Mouse (Mus musculus) megakaryocyte, embryonic 14.5 days (primary cell): ENCODE measurements around the gene Spaca3. TPM values are rescaled to one million over a fixed set of nuclear protein-coding genes. Genes with fewer than 3 reads are reported as not detected.

Experiments
- H3K27me3 ChIP-seq: replicated peaks from 2 replicates; pipeline ENCODE3; 2012; ENCODE audit warnings: inconsistent platforms
- H3K36me3 ChIP-seq: replicated peaks from 2 replicates; pipeline ENCODE3; 2012; ENCODE audit warnings: low read length, inconsistent platforms, mixed read lengths
- H3K4me1 ChIP-seq: 2 replicates; pipeline ENCODE4 v1.6.1; 2012; ENCODE audit warnings: inconsistent platforms
- H3K4me3 ChIP-seq: replicated peaks from 2 replicates; pipeline ENCODE3; 2012; ENCODE audit warnings: moderate library complexity, mild to moderate bottlenecking, inconsistent platforms
- H3K9me3 ChIP-seq: 2 replicates; pipeline ENCODE4 v1.6.1; 2012; ENCODE audit warnings: inconsistent platforms
- FLI1 ChIP-seq: IDR thresholded peaks from 2 replicates; pipeline ENCODE4 v1.6.1; 2012; ENCODE audit warnings: low read length, inconsistent platforms, mixed read lengths
- GATA1 ChIP-seq: IDR thresholded peaks from 3 replicates; pipeline ENCODE4 v1.6.1; 2012; ENCODE audit warnings: mixed read lengths, low read length, inconsistent platforms, borderline replicate concordance
- polyA plus RNA-seq: library from polyadenylated mRNA; stranded (reverse); fragments of >175 nt; gene quantifications from 2 replicates; pipeline ENCODE4 v1.2.3, GENCODE M21; 2012; ENCODE audit warnings: low replicate concordance; ENCODE audit not compliant: insufficient read depth

The Spaca3 gene
- polyA plus RNA-seq, 1 experiment: not detected

DNA sequence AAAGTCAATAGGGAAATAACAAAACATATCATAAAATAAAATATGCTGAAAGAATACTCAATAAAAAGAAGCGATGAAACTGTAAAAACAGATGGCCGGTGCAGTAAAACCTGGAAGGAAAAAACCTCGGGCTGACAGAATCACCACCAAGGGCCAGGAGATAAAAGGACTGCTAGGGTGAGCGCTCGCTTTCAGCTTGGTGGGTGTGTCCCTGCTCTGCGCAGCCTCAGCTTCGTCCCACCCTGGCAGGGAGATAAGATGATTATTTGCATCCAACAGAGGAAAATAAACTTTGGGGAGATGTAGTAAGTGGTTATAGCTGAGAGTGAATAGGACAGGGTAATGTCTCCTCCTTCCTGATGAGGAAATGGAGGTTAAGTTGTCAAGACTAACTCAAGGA lies 3.3 kb upstream of the Spaca3 start:
- Histone ChIP-seq H3K27me3 (no peaks in the 10 kb centered on the region), H3K4me1 (no peaks in the 10 kb centered on the region; the same call in 1 of the 2 replicates), H3K4me3 (no peak overlapping the region), H3K9me3 (no peaks in the 10 kb centered on the region), H3K36me3 (no peaks in the 10 kb centered on the region)
- no peak for TF ChIP-seq FLI1
- no peak for TF ChIP-seq GATA1

DNA sequence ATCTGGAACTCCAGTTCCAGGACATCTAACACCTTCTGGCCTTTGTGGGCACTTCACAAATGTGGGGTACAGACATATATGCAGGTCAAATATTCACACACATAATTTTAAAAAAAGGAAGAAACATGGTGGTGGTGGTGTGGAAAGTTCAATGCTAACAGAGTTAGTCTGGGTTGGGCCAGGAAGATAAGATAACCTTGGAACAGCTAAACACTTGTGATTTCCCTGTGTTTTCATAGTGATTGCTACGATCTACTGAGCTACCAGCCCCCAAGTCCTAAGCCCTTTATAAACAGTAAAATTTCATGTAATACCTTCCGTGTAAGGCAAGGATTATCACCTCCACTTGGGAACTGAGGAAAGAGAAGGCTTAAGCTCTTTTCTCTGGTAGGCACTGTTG lies 1.3 kb upstream of the Spaca3 start:
- Histone ChIP-seq H3K36me3 (no peaks in the 10 kb centered on the region), H3K9me3 (no peaks in the 10 kb centered on the region), H3K4me1 (no peaks in the 10 kb centered on the region; the same call in 1 of the 2 replicates), H3K27me3 (peaks cover 2% of the 10 kb centered on the region), H3K4me3 (no peak overlapping the region)
- TF ChIP-seq GATA1: no peak
- no peak for TF ChIP-seq FLI1

DNA sequence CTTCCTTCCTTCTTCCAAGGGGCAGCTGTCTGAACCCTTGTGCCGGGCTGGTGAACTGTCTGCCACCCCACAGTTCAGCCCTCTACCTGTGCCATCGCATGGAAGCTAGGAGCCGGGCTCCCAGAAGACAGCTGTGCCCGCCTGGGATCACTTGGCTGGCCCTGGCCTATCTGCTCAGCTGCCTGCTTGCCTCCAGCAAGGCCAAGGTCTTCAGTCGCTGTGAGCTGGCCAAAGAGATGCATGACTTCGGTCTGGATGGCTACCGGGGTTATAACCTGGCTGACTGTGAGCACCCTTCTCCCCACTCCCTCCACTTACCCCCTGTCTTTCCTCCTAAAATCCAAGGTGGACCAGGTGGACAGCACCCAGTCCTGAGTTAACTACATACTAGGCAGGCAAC lies 4.8 kb downstream of the Spaca3 start:
- Histone ChIP-seq H3K27me3 (peaks cover 8% of the 10 kb centered on the region), H3K4me3 (no peak overlapping the region), H3K9me3 (no peaks in the 10 kb centered on the region), H3K4me1 (no peaks in the 10 kb centered on the region), H3K36me3 (no peaks in the 10 kb centered on the region)
- TF ChIP-seq FLI1 (no peak), GATA1 (no peak)

DNA sequence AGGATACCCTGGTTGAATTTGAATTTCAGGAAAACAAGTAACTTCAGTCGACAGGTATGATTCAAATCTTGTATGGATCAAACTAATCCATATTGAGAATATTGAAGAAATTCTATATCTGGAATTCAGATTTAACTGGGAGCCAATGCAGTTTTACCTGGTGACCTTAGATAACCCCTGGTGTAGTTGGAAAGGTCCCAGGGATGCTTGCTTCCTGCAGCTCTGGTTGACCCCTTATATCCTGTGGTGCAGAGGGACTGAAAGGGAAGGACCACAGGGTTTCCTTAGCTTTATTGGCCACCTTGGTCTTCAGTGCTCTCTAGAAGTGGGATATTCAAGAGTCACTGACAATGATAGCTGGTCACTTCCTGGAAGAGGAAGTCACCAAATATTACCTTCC lies 9.9 kb downstream of the Spaca3 start:
- H3K36me3 ChIP-seq: no peaks in the 10 kb centered on the region
- no peaks in the 10 kb centered on the region for H3K9me3 ChIP-seq
- TF ChIP-seq FLI1: no peak
- TF ChIP-seq GATA1: no peak
- peaks cover 2% of the 10 kb centered on the region for H3K27me3 ChIP-seq
- peaks cover 7% of the 10 kb centered on the region for H3K4me1 ChIP-seq
- no peak overlapping the region for H3K4me3 ChIP-seq

DNA sequence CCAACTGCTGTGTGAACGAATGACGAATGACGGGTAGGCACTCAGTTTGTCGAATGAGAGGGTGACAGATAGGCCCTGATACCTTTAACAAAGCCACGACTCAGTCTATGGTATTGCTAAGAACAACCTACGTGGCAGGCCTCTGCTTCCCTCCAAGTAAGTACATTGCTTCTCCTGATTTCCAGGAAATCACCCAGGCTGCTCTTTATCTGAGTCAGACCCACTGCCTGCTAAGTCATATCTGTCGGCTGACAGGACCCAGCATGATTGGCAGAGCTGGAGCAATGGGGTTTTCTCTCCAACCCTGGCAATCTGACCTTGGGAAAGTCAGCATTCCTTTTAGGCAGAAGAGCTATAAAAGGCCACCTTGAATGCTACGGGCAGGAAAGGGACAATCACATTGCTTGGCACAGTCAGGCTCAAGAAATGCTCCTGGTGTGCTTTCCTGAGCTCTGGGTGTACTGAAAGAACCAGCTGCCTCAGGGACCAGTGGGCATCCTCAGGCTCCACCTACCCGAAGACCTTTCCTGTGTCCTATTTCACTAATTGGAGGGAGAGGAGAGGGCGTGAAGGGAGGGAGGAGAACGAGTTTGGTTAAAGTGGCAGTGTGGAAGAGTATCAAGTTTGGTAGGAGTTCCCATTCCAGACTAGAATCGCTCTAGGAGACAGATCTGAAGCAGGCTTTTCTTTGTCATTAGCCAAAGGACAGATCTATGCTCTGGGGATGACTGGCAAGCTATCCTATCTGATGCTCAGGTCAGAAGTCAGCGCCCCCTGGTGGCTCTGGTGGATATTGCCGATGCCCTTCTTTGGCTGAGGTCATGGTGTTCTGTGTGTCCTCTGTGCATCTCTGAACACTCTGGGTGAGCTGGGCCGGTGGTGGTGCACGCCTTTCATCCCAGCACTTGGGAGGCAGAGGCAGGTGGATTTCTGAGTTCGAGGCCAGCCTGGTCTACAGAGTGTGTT lies 14.6 kb downstream of the Spaca3 start:
- no peak for TF ChIP-seq GATA1
- no peak for TF ChIP-seq FLI1
- Histone ChIP-seq H3K36me3 (no peaks in the 10 kb centered on the region), H3K27me3 (no peaks in the 10 kb centered on the region), H3K4me3 (no peak overlapping the region), H3K9me3 (no peaks in the 10 kb centered on the region), H3K4me1 (peaks cover 7% of the 10 kb centered on the region)

DNA sequence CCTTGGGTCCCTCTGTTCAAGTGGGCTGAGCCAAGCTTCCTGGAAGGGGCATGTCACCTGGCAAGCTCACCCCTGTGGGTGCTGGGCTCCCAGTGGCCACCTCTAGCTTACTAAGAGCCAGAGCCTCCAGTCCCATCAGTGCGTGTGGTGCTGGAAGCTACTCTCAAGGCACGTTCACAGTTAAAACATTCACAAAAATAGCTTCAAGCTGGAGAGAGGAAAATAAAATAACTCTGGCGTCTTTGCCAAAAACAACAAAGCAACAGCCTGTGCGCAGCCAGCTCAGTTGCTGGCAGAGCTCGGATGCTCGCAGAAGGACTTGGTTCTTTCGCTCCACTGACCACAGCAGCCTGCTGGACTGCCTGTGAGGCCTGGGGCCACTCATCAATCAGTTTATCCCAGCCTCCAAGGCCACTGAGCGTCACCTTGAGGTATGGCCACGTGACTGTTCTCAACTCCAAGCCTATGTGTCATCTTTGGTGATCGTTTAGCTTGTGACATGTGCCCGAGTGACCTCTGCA lies 19.0 kb downstream of the Spaca3 start:
- no peaks in the 10 kb centered on the region for H3K9me3 ChIP-seq
- no peaks in the 10 kb centered on the region for H3K36me3 ChIP-seq
- no peak overlapping the region for H3K4me3 ChIP-seq
- H3K27me3 ChIP-seq: peaks cover 1% of the 10 kb centered on the region
- TF ChIP-seq GATA1 (no peak), FLI1 (no peak)
- H3K4me1 ChIP-seq: peaks cover 7% of the 10 kb centered on the region

DNA sequence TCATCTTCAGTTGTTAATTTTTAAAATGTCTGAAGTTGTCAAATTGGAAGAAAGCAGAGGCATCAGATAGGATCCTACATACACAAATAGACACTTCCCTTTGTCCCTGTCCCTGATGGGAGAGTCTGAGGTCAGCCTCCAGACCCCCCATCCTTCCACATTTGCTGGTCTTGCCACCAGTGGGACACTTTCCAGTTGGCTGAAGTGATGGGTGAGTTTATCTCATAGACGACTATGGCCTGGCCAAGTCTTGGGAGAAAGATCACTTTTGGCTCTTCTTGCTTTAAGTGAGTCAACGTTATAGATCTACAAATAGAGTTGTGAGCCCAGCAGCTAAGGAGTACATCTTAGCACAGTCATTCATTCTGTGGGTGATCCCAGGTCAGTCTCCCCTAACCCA lies 19.9 kb downstream of the Spaca3 start:
- peaks cover 7% of the 10 kb centered on the region for H3K27me3 ChIP-seq
- no peaks in the 10 kb centered on the region for H3K9me3 ChIP-seq
- TF ChIP-seq FLI1 (no peak), GATA1 (no peak)
- H3K4me3 ChIP-seq: no peak overlapping the region
- H3K36me3 ChIP-seq: no peaks in the 10 kb centered on the region
- H3K4me1 ChIP-seq: no peaks in the 10 kb centered on the region

DNA sequence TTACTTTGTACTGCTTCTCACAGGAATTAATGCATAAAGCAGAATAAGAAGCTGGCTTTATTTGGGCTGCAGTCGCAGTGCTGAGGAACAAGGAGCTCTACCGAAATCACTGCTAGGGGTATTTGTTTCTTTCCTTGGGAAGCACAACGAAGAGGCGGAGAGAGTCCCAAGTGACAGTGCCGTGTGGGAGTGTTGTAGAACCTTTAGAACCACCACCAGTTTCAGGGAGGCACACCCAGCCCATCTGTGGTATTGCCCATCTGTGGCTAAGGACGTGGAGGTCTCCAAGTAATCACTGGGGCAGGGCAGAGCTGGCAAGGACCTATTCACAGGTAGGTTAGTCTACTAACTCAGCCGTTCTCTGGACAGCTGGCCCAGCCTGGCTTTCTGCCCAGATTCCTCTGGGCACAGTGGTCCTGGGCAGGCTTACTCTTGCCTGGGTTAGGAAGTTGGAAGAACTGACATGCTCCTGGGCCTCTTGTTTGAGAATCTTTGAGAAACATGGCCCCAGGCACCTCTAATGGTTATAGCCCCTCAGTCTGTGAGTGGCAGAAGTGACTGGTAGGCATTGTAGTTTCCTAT lies 24.2 kb downstream of the Spaca3 start:
- Histone ChIP-seq H3K27me3 (peaks cover 16% of the 10 kb centered on the region), H3K9me3 (no peaks in the 10 kb centered on the region), H3K4me3 (no peak overlapping the region), H3K4me1 (no peaks in the 10 kb centered on the region; the same call in 1 of the 2 replicates), H3K36me3 (no peaks in the 10 kb centered on the region)
- TF ChIP-seq FLI1 (no peak), GATA1 (no peak)

DNA sequence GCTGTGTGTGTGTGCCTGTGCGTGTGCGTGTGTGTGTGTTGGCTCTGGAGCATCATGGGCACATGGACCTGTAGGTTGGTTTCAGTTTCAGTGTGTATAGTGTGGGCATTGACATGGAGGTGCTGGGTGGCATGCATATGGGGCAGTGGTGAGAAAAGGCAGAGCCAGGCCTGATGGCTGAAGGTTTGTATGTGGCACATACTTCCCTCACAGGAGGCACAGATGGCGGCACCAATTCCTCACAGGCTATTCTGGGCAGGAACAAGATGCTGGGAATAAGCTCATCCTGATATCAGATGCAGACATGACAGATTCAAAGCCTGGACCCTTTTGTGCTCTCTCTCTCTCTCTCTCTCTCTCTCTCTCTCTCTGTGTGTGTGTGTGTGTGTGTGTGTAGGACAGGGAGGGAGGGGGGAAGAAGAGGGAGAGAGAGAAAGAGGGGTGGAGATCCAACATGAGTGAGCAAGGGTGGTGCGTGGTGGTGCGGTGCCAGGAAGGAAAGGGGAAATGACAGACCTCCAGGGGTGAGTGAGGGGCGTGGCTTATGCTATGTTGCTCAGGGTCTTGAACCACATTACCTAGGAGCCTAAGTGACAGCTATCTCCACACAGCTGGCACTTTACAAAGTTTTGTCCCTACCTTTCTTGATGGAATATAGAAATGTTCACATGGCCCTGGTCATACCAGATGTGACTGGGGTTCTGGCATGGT lies 26.5 kb downstream of the Spaca3 start:
- TF ChIP-seq FLI1 (no peak), GATA1 (no peak)
- Histone ChIP-seq H3K4me3 (peak overlapping the region; percentile 20), H3K9me3 (no peaks in the 10 kb centered on the region), H3K4me1 (no peaks in the 10 kb centered on the region; the same call in 1 of the 2 replicates), H3K36me3 (no peaks in the 10 kb centered on the region), H3K27me3 (peaks cover 23% of the 10 kb centered on the region)
